In genomic region chr1:170292239-170292951, GRCm38 (mm10) we compare ENCODE assay signal across 8 mouse cellular contexts. TPM values are rescaled to one million over a fixed set of nuclear protein-coding genes. Genes with fewer than 3 reads are reported as not detected.
DNase-seq lines count a peak whose midpoint lies in the region; ATAC-seq and TF ChIP-seq lines count a peak whose summit lies in the region.

No protein-coding gene starts in this region.

- no peaks in the 10 kb centered on the region for H3K27me3 ChIP-seq in heart, postnatal 0 days (ENCODE audit: control insufficient read depth, insufficient read depth, low read length)

- H3K27ac ChIP-seq in heart, postnatal 0 days (ENCODE audit: low read depth): no peak overlapping the region

- TF ChIP-seq CTCF in heart, postnatal 0 days (IDR thresholded peaks at IDR 0.05; ENCODE audit: low read depth): peak; percentile 92

- DNase-seq in urinary bladder, postnatal 25 days (ENCODE audit: low spot score): peak; percentile 9
- no peak for DNase-seq in urinary bladder, postnatal 10 days (ENCODE audit: low spot score)
- peak; percentile 82 for DNase-seq in embryo, embryonic 10 days (ENCODE audit: low spot score)
- peak; percentile 84 for DNase-seq in heart, postnatal 0 days (ENCODE audit: low spot score)
- peak; percentile 47 to 88 for DNase-seq in layer of hippocampus, adult 18-20 months (ENCODE audit: low spot score in 2 of 2)
- DNase-seq in lung, postnatal 14 days: peak; percentile 52
- DNase-seq in right cerebral cortex, postnatal 4 days: peak; percentile 40
- no peak for DNase-seq in ovary, postnatal 36 days (ENCODE audit: low spot score)

- TF ChIP-seq EP300 in heart, postnatal 0 days (IDR thresholded peaks at IDR 0.05; ENCODE audit: low read depth): no peak

- H3K9ac ChIP-seq in heart, postnatal 0 days (replicated peaks; ENCODE audit: low read depth, low read length): no peak overlapping the region

- no peaks in the 10 kb centered on the region for H3K36me3 ChIP-seq in heart, postnatal 0 days (replicated peaks; ENCODE audit: control insufficient read depth, insufficient read depth, low read length)

- no peaks in the 10 kb centered on the region for H3K4me1 ChIP-seq in heart, postnatal 0 days (ENCODE audit: control insufficient read depth, insufficient read depth)

- WGBS in heart, postnatal 0 days: 30% methylated on average over 9 of the region's 9 CpGs

- H3K4me3 ChIP-seq in heart, postnatal 0 days (ENCODE audit: low read depth, low read length): no peak overlapping the region

- no peak overlapping the region; the same call in 1 of the 2 replicates for H3K4me2 ChIP-seq in heart, postnatal 0 days (ENCODE audit: low read depth, low read length)

- ATAC-seq in heart, postnatal 0 days (ENCODE audit: insufficient read depth, low read depth): peak; percentile 63

- H3K9me3 ChIP-seq in heart, postnatal 0 days (replicated peaks; ENCODE audit: control insufficient read depth, low read length): no peaks in the 10 kb centered on the region

RNA-seq across cellular contexts. Expression of gene Gm7694, which starts 13.7 kb away (rescaled TPM):
- 3.9 and 7.0 TPM in 2 replicates for total RNA-seq in heart, postnatal 0 days (2014; rRNA removed; ENCODE audit: low replicate concordance)
- 2.3 and 2.9 TPM in 2 replicates for polyA plus RNA-seq in heart, postnatal 0 days (2015; fragmentation: Nextera tagmentation; extraction: Ambion mirVana)
- 1 to 10 TPM; 3.8 to 3.9 TPM for total RNA-seq in layer of hippocampus, adult 18-20 months (2021)

RNA-seq across cellular contexts. Expression of gene Sh2d1b1, which starts 15.3 kb away (rescaled TPM):
- not detected in 2 replicates for total RNA-seq in heart, postnatal 0 days (2014; rRNA removed; ENCODE audit: low replicate concordance)
- polyA plus RNA-seq in heart, postnatal 0 days (2015; fragmentation: Nextera tagmentation; extraction: Ambion mirVana): 0.08 and 0.12 TPM in 2 replicates
- total RNA-seq in layer of hippocampus, adult 18-20 months (2021): not detected

RNA-seq across cellular contexts. Expression of gene Spata46, which starts 16.2 kb away (rescaled TPM):
- not detected in 2 replicates for total RNA-seq in heart, postnatal 0 days (2014; rRNA removed; ENCODE audit: low replicate concordance)
- 0.41 and 0.47 TPM in 2 replicates for polyA plus RNA-seq in heart, postnatal 0 days (2015; fragmentation: Nextera tagmentation; extraction: Ambion mirVana)
- not detected for total RNA-seq in layer of hippocampus, adult 18-20 months (2021)

RNA-seq across cellular contexts. Expression of gene Sh2d1b2, which starts 59.8 kb away (rescaled TPM):
- not detected in 2 replicates for total RNA-seq in heart, postnatal 0 days (2014; rRNA removed; ENCODE audit: low replicate concordance)
- not detected in 2 replicates for polyA plus RNA-seq in heart, postnatal 0 days (2015; fragmentation: Nextera tagmentation; extraction: Ambion mirVana)
- total RNA-seq in layer of hippocampus, adult 18-20 months (2021): not detected

Comparison
In these comparisons a context has a peak if more than half of its experiments do, and no peak if none do; other contexts are left out.
1. DNase-seq: peak in urinary bladder, postnatal 25 days (single experiment), embryo, embryonic 10 days (single experiment), heart, postnatal 0 days (single experiment), layer of hippocampus, adult 18-20 months (2 of 2), lung, postnatal 14 days (single experiment) and right cerebral cortex, postnatal 4 days (single experiment); none in urinary bladder, postnatal 10 days (single experiment) and ovary, postnatal 36 days (single experiment).